Mouse (Mus musculus): ENCODE data around the gene Fam118b.

The Fam118b gene

DNA sequence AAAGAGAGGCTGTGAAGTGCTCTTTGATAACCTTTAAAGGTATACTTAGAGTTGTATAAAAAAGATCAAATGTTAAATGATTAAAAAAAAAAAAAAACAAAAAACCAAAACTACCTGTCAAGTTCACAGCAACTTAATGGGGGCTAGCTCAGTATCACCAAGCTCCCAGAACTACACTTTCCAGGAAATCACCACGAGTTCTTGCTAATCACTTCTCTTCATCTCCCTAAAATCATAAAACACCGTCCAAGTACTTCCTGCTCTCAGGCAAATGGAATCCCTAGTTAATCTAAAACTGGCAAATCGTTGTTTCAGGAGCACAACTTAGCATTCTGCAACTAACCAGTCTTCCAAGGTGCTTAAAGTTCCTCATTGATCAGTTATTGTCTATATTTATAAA lies 3.1 kb downstream of the Fam118b start:
- no peak for DNase-seq (ENCODE audit: low spot score in 2 of 2)

GRCm38 (mm10) chr9:35263431-35263830 lies 4.2 kb downstream of the Fam118b start:
- no peak for DNase-seq (ENCODE audit: low spot score in 2 of 2)

- no peak for DNase-seq (ENCODE audit: low spot score in 2 of 2)
Observed at GRCm38 (mm10) chr9:35262418-35262817, 5.2 kb downstream of the Fam118b start.

DNA sequence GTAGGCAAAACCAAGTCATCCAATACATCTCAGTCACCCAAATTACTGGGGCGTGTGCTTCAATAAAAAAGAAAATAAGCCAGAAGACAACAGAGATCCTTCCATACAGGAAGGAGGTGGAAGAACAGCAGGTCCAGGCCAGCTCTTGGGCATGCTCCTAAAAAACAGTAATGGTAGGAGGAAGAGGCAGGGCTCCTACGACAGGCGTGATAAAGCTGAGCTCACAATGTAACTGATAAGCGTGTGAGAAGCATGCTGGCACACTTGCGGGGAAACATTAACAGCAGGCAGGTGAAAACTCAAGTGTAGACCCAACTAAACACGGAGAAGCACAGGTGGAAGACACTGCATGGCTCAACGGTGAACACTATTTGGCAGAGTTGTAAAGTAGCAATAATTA lies 10.2 kb downstream of the Fam118b start:
- no peak for DNase-seq (ENCODE audit: low spot score in 2 of 2)

DNA sequence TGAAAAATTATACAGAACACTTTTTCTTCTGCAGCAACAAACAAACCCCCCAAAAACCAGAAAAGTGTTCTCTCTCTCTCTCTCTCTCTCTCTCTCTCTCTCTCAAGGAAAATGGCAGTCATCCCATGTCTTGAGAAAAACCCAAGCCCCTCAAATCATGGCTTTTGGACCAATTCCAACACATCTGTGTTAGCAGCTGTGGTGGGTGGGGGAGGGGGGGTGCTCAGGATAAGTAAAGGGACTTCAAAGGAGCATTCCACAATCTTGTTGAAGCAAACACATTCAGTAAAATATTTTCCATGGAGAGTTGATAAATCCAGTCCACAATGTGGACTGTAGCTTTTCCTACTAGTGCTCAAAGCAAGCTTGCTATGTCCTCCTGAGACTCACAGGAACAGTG lies 18.1 kb downstream of the Fam118b start:
- no peak for DNase-seq (ENCODE audit: low spot score in 2 of 2)

DNA sequence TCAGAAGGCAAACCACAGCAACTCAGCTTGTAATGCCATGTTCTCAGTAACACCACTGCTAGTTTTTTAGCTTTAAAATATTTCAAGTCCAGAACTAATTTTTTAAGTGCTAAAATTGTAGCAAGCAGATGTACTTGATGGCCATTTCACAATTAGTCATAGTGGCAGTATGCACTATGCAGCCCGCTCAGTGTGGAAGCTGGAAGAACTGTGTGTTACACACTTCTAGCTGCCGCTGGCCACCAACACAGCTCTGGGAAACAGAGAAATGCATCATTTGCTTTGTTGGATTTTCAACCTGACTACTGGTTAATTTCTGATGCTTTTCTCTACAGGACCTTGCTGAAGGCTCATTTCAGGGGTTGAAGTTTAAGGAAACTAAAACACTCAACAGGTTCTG lies 20.2 kb downstream of the Fam118b start:
- DNase-seq (ENCODE audit: low spot score in 2 of 2), result no peak

DNA sequence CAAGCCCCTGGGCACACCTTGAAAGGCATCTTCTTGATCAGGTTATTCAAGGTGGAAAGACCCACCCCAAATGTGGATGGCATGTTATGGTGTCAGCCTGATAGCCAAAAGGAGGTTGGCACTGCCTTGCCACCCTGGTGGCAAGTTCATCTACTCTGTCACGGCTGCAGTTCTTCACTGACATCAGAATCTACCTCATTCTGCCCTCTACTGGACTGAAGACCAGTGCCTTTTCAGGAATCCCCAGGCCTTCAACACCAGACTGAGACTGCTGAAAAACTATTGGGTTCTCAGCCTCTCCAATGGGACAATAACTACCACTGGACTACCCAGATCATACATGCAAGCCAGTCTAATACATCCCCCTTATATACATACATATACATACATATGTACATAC lies 27.9 kb downstream of the Fam118b start:
- DNase-seq (ENCODE audit: low spot score in 2 of 2), result no peak

- DNase-seq (ENCODE audit: low spot score in 2 of 2), result no peak
Observed at GRCm38 (mm10) chr9:35238915-35239571, 28.6 kb downstream of the Fam118b start.

DNA sequence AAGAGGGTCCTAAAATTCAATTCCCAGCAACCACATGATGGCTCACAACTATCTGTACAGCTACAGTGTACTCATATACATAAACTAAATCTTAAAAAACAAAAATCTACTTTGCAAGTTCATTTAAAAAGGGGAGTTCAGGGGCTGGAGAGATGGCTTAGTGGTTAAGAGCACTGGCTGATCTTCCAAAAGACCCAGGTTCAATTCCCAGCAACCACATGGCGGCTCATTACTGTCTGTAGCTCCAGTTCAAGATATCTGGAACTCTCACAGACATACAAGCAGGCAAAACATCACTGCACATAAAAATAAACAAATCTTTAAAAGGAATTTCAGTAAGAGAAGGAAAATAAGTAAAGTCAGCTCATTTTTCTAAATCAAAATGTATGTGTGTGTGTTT lies 29.2 kb downstream of the Fam118b start:
- no peak for DNase-seq (ENCODE audit: low spot score in 2 of 2)

DNA sequence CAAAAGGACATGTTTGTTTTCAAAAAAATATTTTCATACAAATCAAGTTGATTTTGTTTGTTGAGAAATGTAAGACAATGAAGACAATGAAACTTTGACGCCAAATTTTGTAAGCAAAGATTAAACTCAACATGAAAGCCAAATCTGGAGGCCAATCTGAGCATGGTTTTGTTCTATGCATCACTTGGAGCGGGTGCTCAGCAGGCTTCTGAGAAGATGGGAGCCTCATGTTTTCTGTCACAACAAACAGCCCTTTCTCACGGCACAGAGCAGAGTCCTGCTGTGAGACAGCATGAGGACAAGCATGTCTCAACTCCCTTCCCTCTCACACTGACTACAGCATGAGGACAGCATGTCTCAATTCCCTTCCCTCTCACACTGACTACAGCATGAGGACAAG lies 31.6 kb downstream of the Fam118b start:
- DNase-seq (ENCODE audit: low spot score in 2 of 2), result no peak

DNA sequence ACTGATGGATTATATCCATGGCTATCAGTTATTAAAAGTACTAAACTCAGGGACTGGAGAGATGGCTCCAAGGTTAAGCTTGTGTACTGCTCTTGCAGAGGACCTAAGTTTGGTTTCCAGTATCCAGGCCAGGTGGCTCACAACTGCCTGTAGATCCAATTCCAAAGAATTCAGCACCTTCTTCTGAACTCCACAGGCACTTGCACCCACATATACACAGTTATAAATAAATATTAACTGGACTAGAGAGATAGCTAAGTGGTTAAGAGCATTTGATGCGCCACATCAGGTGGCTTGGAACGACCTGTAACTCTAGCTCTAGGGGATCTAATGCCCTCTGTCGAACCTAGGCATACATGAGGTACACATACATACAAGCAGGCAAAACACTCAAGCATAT lies 38.9 kb downstream of the Fam118b start:
- no peak for DNase-seq (ENCODE audit: low spot score in 2 of 2)

- DNase-seq (ENCODE audit: low spot score in 2 of 2), result no peak
Observed at GRCm38 (mm10) chr9:35223466-35223865, 44.1 kb downstream of the Fam118b start.

GRCm38 (mm10) chr9:35217963-35218362 lies 49.6 kb downstream of the Fam118b start:
- DNase-seq (ENCODE audit: low spot score in 2 of 2), result no peak

GRCm38 (mm10) chr9:35211573-35212511 lies 55.8 kb downstream of the Fam118b start:
- DNase-seq (ENCODE audit: low spot score in 2 of 2), result no peak

DNA sequence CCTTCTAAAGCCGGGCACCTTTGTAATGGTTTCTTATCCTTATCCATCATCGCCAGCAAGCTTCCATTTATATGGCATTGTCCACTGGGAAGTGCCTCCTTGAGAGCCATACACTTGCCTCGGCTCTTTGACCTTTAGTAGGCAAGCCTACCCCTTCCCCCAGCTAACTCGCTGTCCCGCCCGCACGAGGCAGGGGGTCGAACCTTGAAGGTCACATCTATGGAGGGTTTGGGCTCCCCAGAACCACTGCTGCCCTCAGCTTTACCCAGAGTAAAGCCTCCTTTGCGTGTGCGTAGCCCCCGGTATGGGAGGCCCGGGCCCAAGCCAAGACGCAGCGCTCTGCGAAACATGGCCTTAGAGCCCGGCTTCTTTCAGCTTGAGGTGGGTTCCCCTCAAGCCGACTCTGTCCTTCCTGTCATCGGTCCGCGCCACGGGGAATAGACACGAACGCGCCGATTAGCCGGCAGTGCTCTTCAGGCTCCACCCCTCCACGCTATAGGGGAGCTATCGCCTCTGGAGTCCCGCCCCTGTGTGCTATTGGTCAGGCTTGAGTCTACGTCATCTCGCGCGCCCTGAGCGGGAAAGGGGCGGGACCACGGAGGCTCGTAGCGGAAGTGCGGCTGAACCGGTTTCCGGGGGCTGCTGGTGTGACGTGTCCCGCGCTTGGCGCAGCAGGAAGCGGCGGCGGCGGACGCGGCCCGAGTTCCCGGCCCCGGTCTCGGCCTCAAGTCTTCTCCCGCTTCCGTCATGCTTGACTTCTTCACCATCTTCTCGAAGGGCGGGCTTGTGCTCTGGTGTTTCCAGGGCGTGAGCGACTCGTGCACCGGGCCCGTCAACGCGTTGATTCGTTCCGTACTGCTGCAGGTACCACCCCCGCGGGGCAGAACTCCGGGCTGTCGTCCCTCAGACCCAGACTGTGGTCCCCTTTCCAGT lies 56.8 kb downstream of the Fam118b start, which contains the start of gene Foxred1:
Gene Foxred1, minus strand, starts transcription at position 514 of the 933 bp plus-strand sequence.
- DNase-seq (ENCODE audit: low spot score in 2 of 2), result peak; percentile 98 to 99

GRCm38 (mm10) chr9:35204421-35204820 lies 63.2 kb downstream of the Fam118b start:
- DNase-seq (ENCODE audit: low spot score in 2 of 2), result no peak

GRCm38 (mm10) chr9:35203536-35203935 lies 64.1 kb downstream of the Fam118b start:
- DNase-seq (ENCODE audit: low spot score in 2 of 2), result no peak

GRCm38 (mm10) chr9:35200529-35201060 lies 67.0 kb downstream of the Fam118b start:
- no peak for DNase-seq (ENCODE audit: low spot score in 2 of 2)

- DNase-seq (ENCODE audit: low spot score in 2 of 2), result peak; percentile 57 to 84
Observed at GRCm38 (mm10) chr9:35199772-35200471, 67.7 kb downstream of the Fam118b start, which contains the start of the genes Srpr and Tirap. Gene Srpr (plus strand): TSS chr9:35200175. Gene Tirap (minus strand): TSS chr9:35200291.

DNA sequence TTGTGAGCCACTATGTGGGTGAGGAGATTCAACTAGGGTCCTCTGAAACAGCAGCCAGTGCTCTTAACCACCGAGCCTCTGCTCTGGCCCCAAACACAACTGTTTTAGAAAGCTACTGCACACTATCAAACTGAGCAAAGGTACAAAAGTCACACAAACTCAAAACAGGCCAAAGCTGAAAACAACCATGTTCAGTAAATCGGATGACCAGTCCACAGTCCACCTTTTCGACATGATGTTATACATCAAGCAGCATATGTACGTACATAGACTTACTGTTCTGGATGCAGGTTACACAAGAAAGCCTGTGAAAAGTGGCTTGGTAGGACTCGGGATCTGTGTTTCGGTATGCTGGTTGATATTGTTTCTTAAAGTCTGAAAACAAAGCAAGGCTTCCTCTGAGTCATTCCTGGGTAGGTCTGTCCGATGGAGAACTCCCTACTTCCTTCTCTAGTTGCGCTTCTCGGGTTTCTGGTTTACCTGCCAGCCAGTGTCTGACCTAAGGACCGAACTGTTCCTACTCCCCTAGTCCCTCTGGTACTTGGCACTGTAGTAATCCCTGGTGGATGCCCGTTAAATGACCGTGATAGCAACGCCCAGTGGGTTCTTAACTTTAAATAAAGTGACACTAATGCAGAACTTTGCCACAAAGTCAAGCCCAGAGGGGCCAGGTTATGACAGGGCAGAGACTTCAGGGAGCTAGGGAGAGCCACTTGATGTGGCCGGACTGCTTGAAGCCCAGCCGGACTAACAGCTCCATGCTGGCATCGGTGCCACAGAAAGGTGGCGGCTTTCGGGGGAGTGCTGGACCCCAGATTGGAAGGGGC lies 68.4 kb downstream of the Fam118b start:
- no peak for DNase-seq (ENCODE audit: low spot score in 2 of 2)
